Mouse (Mus musculus) midbrain, embryonic 12.5 days (tissue): ENCODE data around the gene Immp2l. TPM values are rescaled to one million over a fixed set of nuclear protein-coding genes. Genes with fewer than 3 reads are reported as not detected.
A peak's percentile ranks its signal among the peaks of the same experiment; 100 is the strongest.

ENCODE experiments used
- ATAC-seq: fragments of 200-750 bp; cut with Nextera tagmentation; 2 replicates; pipeline ENCODE4 v1.8.0; 2017; ENCODE audit warnings: low read depth, moderate TSS enrichment, moderate library complexity; ENCODE audit not compliant: low FRiP score
- H3K27ac ChIP-seq: fragments of 300-500 bp; sonication (generic); replicated peaks from 2 replicates; pipeline ENCODE4 v1.5.1; 2016; ENCODE audit warnings: mild to moderate bottlenecking
- H3K27me3 ChIP-seq: fragments of 300-500 bp; sonication (generic); 2 replicates; pipeline ENCODE4 v1.6.1; 2016; ENCODE audit warnings: mild to moderate bottlenecking
- H3K36me3 ChIP-seq: fragments of 300-500 bp; sonication (generic); 2 replicates; pipeline ENCODE4 v1.6.1; 2016
- H3K4me1 ChIP-seq: fragments of 300-500 bp; sonication (generic); 2 replicates; pipeline ENCODE4 v1.6.1; 2016
- H3K4me2 ChIP-seq: fragments of 300-500 bp; sonication (generic); replicated peaks from 2 replicates; pipeline ENCODE4 v1.6.1; 2016; ENCODE audit warnings: mild to moderate bottlenecking, moderate library complexity
- H3K4me3 ChIP-seq: fragments of 300-500 bp; sonication (generic); 2 replicates; pipeline ENCODE4 v1.5.1; 2016; ENCODE audit warnings: mild to moderate bottlenecking
- H3K9ac ChIP-seq: fragments of 300-500 bp; sonication (generic); replicated peaks from 2 replicates; pipeline ENCODE4 v1.6.1; 2016; ENCODE audit warnings: mild to moderate bottlenecking, moderate library complexity
- H3K9me3 ChIP-seq: fragments of 300-500 bp; sonication (generic); 2 replicates; pipeline ENCODE4 v1.6.1; 2016; ENCODE audit warnings: mild to moderate bottlenecking
- WGBS: fragments of 180-500 bp; shearing (Covaris S2); methylation state at CpG from one replicate; pipeline ENCODE4 v1.1.7; 2016; 5-methylcytosine and 5-hydroxymethylcytosine counted together
- polyA plus RNA-seq: library from polyadenylated mRNA; unstranded; fragments of >200 nt; fragmentation: Nextera tagmentation; extraction: Ambion mirVana; gene quantifications from 2 replicates; pipeline ENCODE4 v1.2.1, GENCODE M21; 2016

The Immp2l gene
- polyA plus RNA-seq, 1 experiment from 2014 or later: 10.7 TPM

- Histone ChIP-seq H3K4me3 (no peak overlapping the region), H3K4me1 (no peaks in the 10 kb centered on the region), H3K9ac (no peak overlapping the region), H3K36me3 (no peaks in the 10 kb centered on the region), H3K27me3 (no peaks in the 10 kb centered on the region), H3K9me3 (no peaks in the 10 kb centered on the region), H3K4me2 (no peak overlapping the region), H3K27ac (no peak overlapping the region)
- no peak for ATAC-seq
Observed at GRCm38 (mm10) chr12:41416635-41417034, 392.7 kb downstream of the Immp2l start.

GRCm38 (mm10) chr12:41417099-41417498, 393.2 kb downstream of the Immp2l start:
- no peak overlapping the region for H3K9ac ChIP-seq
- no peak overlapping the region for H3K4me3 ChIP-seq
- WGBS: 72% methylated on average over 3 of the region's 3 CpGs
- ATAC-seq: no peak
- no peaks in the 10 kb centered on the region for H3K9me3 ChIP-seq
- no peak overlapping the region for H3K27ac ChIP-seq
- no peaks in the 10 kb centered on the region for H3K4me1 ChIP-seq
- no peaks in the 10 kb centered on the region for H3K27me3 ChIP-seq
- H3K4me2 ChIP-seq: no peak overlapping the region
- H3K36me3 ChIP-seq: no peaks in the 10 kb centered on the region

- no peaks in the 10 kb centered on the region for H3K27me3 ChIP-seq
- no peak overlapping the region for H3K4me2 ChIP-seq
- H3K4me1 ChIP-seq: no peaks in the 10 kb centered on the region
- H3K9ac ChIP-seq: no peak overlapping the region
- WGBS: 90% methylated on average over 4 of the region's 4 CpGs
- H3K9me3 ChIP-seq: no peaks in the 10 kb centered on the region
- H3K4me3 ChIP-seq: no peak overlapping the region
- no peak for ATAC-seq
- H3K27ac ChIP-seq: no peak overlapping the region
- H3K36me3 ChIP-seq: no peaks in the 10 kb centered on the region
Observed at GRCm38 (mm10) chr12:41417961-41418360, 394.1 kb downstream of the Immp2l start.

- ATAC-seq: no peak
- 56% methylated on average over 9 of the region's 9 CpGs for WGBS
Observed at GRCm38 (mm10) chr12:41425101-41425679, 401.3 kb downstream of the Immp2l start.

GRCm38 (mm10) chr12:41427464-41427863, 403.6 kb downstream of the Immp2l start:
- no peaks in the 10 kb centered on the region for H3K36me3 ChIP-seq
- H3K9ac ChIP-seq: no peak overlapping the region
- WGBS: 34% methylated on average over 5 of the region's 5 CpGs
- peaks cover 8% of the 10 kb centered on the region for H3K4me1 ChIP-seq
- no peak overlapping the region for H3K4me2 ChIP-seq
- no peaks in the 10 kb centered on the region for H3K27me3 ChIP-seq
- H3K9me3 ChIP-seq: no peaks in the 10 kb centered on the region
- H3K4me3 ChIP-seq: no peak overlapping the region
- H3K27ac ChIP-seq: no peak overlapping the region
- peak; percentile 62 for ATAC-seq

More at GRCm38 (mm10) chr12:41425101-41425679, 401.3 kb downstream of the Immp2l start:
- Histone ChIP-seq H3K27me3 (no peaks in the 10 kb centered on the region), H3K4me1 (peaks cover 8% of the 10 kb centered on the region), H3K4me2 (no peak overlapping the region), H3K9ac (no peak overlapping the region), H3K9me3 (no peaks in the 10 kb centered on the region), H3K4me3 (no peak overlapping the region), H3K36me3 (no peaks in the 10 kb centered on the region), H3K27ac (no peak overlapping the region)

GRCm38 (mm10) chr12:41428806-41429205, 404.9 kb downstream of the Immp2l start:
- Histone ChIP-seq H3K4me3 (no peak overlapping the region), H3K27me3 (no peaks in the 10 kb centered on the region), H3K9ac (no peak overlapping the region), H3K4me2 (no peak overlapping the region), H3K9me3 (no peaks in the 10 kb centered on the region), H3K4me1 (peaks cover 8% of the 10 kb centered on the region), H3K27ac (no peak overlapping the region), H3K36me3 (no peaks in the 10 kb centered on the region)
- ATAC-seq: no peak

GRCm38 (mm10) chr12:41436206-41436985, 412.5 kb downstream of the Immp2l start:
- WGBS: 85% methylated on average over 5 of the region's 5 CpGs
- ATAC-seq: no peak
- H3K36me3 ChIP-seq: no peaks in the 10 kb centered on the region

GRCm38 (mm10) chr12:41438446-41438845, 414.6 kb downstream of the Immp2l start:
- Histone ChIP-seq H3K4me1 (no peaks in the 10 kb centered on the region), H3K4me2 (no peak overlapping the region), H3K9ac (no peak overlapping the region), H3K27me3 (no peaks in the 10 kb centered on the region), H3K4me3 (no peak overlapping the region), H3K27ac (no peak overlapping the region), H3K9me3 (no peaks in the 10 kb centered on the region), H3K36me3 (no peaks in the 10 kb centered on the region)
- WGBS: 69% methylated on average over 4 of the region's 4 CpGs
- no peak for ATAC-seq

More at GRCm38 (mm10) chr12:41436206-41436985, 412.5 kb downstream of the Immp2l start:
- Histone ChIP-seq H3K27me3 (no peaks in the 10 kb centered on the region), H3K9me3 (no peaks in the 10 kb centered on the region), H3K4me2 (no peak overlapping the region), H3K27ac (no peak overlapping the region), H3K4me3 (no peak overlapping the region), H3K4me1 (no peaks in the 10 kb centered on the region), H3K9ac (no peak overlapping the region)

GRCm38 (mm10) chr12:41468374-41468991, 444.6 kb downstream of the Immp2l start:
- Histone ChIP-seq H3K4me1 (peaks cover 10% of the 10 kb centered on the region), H3K4me2 (no peak overlapping the region), H3K9ac (no peak overlapping the region), H3K27ac (no peak overlapping the region), H3K36me3 (no peaks in the 10 kb centered on the region), H3K9me3 (no peaks in the 10 kb centered on the region), H3K27me3 (no peaks in the 10 kb centered on the region), H3K4me3 (no peak overlapping the region)
- WGBS: 94% methylated on average over 3 of the region's 3 CpGs
- no peak for ATAC-seq

GRCm38 (mm10) chr12:41469096-41469801, 445.4 kb downstream of the Immp2l start:
- no peak overlapping the region for H3K4me2 ChIP-seq
- no peaks in the 10 kb centered on the region for H3K27me3 ChIP-seq
- H3K9me3 ChIP-seq: no peaks in the 10 kb centered on the region
- 50% methylated on average over 6 of the region's 6 CpGs for WGBS
- H3K27ac ChIP-seq: no peak overlapping the region
- no peak overlapping the region for H3K9ac ChIP-seq
- peaks cover 10% of the 10 kb centered on the region for H3K4me1 ChIP-seq
- no peak for ATAC-seq
- H3K36me3 ChIP-seq: no peaks in the 10 kb centered on the region
- H3K4me3 ChIP-seq: no peak overlapping the region

- Histone ChIP-seq H3K27ac (no peak overlapping the region), H3K4me3 (no peak overlapping the region), H3K27me3 (no peaks in the 10 kb centered on the region), H3K4me1 (peaks cover 18% of the 10 kb centered on the region; the same call in 1 of the 2 replicates), H3K4me2 (no peak overlapping the region), H3K9me3 (no peaks in the 10 kb centered on the region), H3K9ac (no peak overlapping the region), H3K36me3 (no peaks in the 10 kb centered on the region)
- no peak for ATAC-seq
- WGBS: 80% methylated on average over 2 of the region's 2 CpGs
Observed at GRCm38 (mm10) chr12:41481486-41481885, 457.6 kb downstream of the Immp2l start.
